Mouse (Mus musculus): ENCODE measurements around the gene Ttyh1.

- TF ChIP-seq CTCF (IDR thresholded peaks at IDR 0.05; ENCODE audit: low read depth) (no peak), EP300 (optimal IDR thresholded peaks at IDR 0.05) (no peak)
Measured at GRCm38 (mm10) chr7:4080552-4080951, 38.7 kb upstream of the Ttyh1 start.

All from stomach, postnatal 0 days (tissue).